Mouse (Mus musculus) erythroblast, embryonic 14.5 days (primary cell): ENCODE measurements around the gene Fbxo24.

Source experiments
- GATA1 ChIP-seq: IDR thresholded peaks from 2 replicates; pipeline ENCODE4 v1.6.1; 2012; ENCODE audit warnings: low read length, inconsistent platforms, mixed read lengths
- TAL1 ChIP-seq: IDR thresholded peaks from 3 replicates; pipeline ENCODE4 v1.6.1; 2012; ENCODE audit warnings: low read length, inconsistent platforms, mixed read lengths

DNA sequence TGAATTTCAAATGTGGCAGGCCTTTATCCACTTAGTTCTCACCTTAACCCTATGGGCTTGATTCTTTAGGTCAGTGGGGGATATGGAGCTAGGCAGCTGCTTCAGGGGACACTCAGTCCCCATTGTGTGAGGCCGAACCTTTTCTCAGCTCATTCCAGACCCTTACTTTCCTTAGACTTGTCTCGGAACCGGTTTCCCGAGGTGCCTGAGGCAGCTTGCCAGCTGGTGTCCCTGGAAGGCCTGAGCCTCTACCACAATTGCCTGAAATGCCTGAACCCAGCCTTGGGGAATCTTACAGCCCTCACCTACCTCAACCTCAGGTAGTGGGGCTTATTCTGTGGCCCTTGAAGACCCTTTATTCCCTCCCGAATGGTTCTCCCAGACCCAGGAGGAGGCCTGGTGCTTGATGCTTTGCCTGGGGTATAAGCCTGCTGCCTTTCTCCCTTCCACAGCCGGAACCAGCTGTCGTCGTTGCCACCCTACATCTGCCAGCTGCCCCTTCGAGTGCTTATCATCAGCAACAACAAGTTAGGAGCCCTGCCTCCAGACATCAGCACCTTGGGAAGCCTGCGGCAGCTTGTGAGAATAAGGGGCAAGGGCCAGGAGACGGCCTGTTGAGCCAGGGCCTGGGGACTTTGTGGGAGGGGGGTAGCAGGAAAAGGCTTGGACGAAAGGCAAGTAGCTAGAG, 4.7 kb upstream of the Fbxo24 start:
- no peak for TF ChIP-seq TAL1
- TF ChIP-seq GATA1: no peak
